Mouse (Mus musculus): ENCODE data around the gene Gm36079. TPM values are rescaled to one million over a fixed set of nuclear protein-coding genes. Genes with fewer than 3 reads are reported as not detected.
"Not testable (repeated sequence)": the region's sequence is repeated elsewhere in the genome, so short reads cannot be mapped to it uniquely, and the experiment has no call there.

Gene Gm36079
- polyA plus RNA-seq (2015; fragmentation: Nextera tagmentation; extraction: Ambion mirVana) = not detected in 2 replicates

- not testable (repeated sequence) for H3K4me3 ChIP-seq; H3K9ac ChIP-seq; H3K36me3 ChIP-seq; H3K9me3 ChIP-seq; ATAC-seq (ENCODE audit: low FRiP score, low read depth); H3K4me1 ChIP-seq; H3K4me2 ChIP-seq (replicated peaks); H3K27ac ChIP-seq
- peaks cover 17% of the 10 kb centered on the region for H3K27me3 ChIP-seq
- WGBS = 0% methylated on average over 1 of the region's 17 CpGs
Observed at GRCm38 (mm10) chr13:120026911-120027310, at the start of gene Gm36079. TSS of gene Gm36079 (minus strand) at chr13:120027011.

- H3K4me3 ChIP-seq; H3K9ac ChIP-seq; H3K36me3 ChIP-seq; H3K4me2 ChIP-seq (replicated peaks); H3K9me3 ChIP-seq; ATAC-seq (ENCODE audit: low FRiP score, low read depth); H3K27me3 ChIP-seq; H3K27ac ChIP-seq; H3K4me1 ChIP-seq: not testable (repeated sequence)
- WGBS = no CpG with 5 or more reads among the region's 13 CpGs
Observed at GRCm38 (mm10) chr13:120070878-120071277, 44.1 kb upstream of the Gm36079 start.

- not testable (repeated sequence) for H3K4me3 ChIP-seq; H3K9me3 ChIP-seq; H3K4me2 ChIP-seq (replicated peaks); H3K36me3 ChIP-seq; H3K27ac ChIP-seq; H3K27me3 ChIP-seq; H3K4me1 ChIP-seq; H3K9ac ChIP-seq; ATAC-seq (ENCODE audit: low FRiP score, low read depth)
- no CpG with 5 or more reads among the region's 12 CpGs for WGBS
Observed at GRCm38 (mm10) chr13:120070012-120070598, 43.3 kb upstream of the Gm36079 start.

GRCm38 (mm10) chr13:120063439-120064089 lies 36.8 kb upstream of the Gm36079 start:
- H3K36me3 ChIP-seq; H3K9ac ChIP-seq; H3K4me1 ChIP-seq; H3K4me3 ChIP-seq; H3K4me2 ChIP-seq (replicated peaks); H3K9me3 ChIP-seq; H3K27ac ChIP-seq; H3K27me3 ChIP-seq: not testable (repeated sequence)
- ATAC-seq (ENCODE audit: low FRiP score, low read depth) = peak; percentile 81
- no CpG with 5 or more reads among the region's 22 CpGs for WGBS

GRCm38 (mm10) chr13:120062903-120063302 lies 36.1 kb upstream of the Gm36079 start:
- H3K4me1 ChIP-seq; H3K27ac ChIP-seq; H3K36me3 ChIP-seq; H3K4me3 ChIP-seq; H3K9me3 ChIP-seq; H3K27me3 ChIP-seq; H3K4me2 ChIP-seq (replicated peaks); ATAC-seq (ENCODE audit: low FRiP score, low read depth); H3K9ac ChIP-seq: not testable (repeated sequence)
- WGBS = no CpG with 5 or more reads among the region's 4 CpGs

GRCm38 (mm10) chr13:120052085-120052484 lies 25.3 kb upstream of the Gm36079 start, which contains the start of gene Gm21188:
TSS of gene Gm21188 (minus strand) at chr13:120052194.
- not testable (repeated sequence) for H3K9me3 ChIP-seq; H3K27me3 ChIP-seq; H3K4me1 ChIP-seq; H3K36me3 ChIP-seq; H3K4me3 ChIP-seq; H3K9ac ChIP-seq; ATAC-seq (ENCODE audit: low FRiP score, low read depth); H3K4me2 ChIP-seq (replicated peaks); H3K27ac ChIP-seq

GRCm38 (mm10) chr13:120048608-120049007 lies 21.8 kb upstream of the Gm36079 start:
- not testable (repeated sequence) for H3K9me3 ChIP-seq; ATAC-seq (ENCODE audit: low FRiP score, low read depth); H3K9ac ChIP-seq; H3K4me3 ChIP-seq; H3K27me3 ChIP-seq; H3K27ac ChIP-seq; H3K4me1 ChIP-seq; H3K4me2 ChIP-seq (replicated peaks); H3K36me3 ChIP-seq
- WGBS = no CpG with 5 or more reads among the region's 5 CpGs

- WGBS = no CpG with 5 or more reads among the region's 2 CpGs
- ATAC-seq (ENCODE audit: low FRiP score, low read depth) = not testable (repeated sequence)
Observed at GRCm38 (mm10) chr13:120048186-120048585, 21.4 kb upstream of the Gm36079 start.

GRCm38 (mm10) chr13:120046422-120047209 lies 19.8 kb upstream of the Gm36079 start:
- 1% methylated on average over 18 of the region's 40 CpGs for WGBS
- not testable (repeated sequence) for H3K36me3 ChIP-seq

More at GRCm38 (mm10) chr13:120048186-120048585, 21.4 kb upstream of the Gm36079 start:
- H3K9me3 ChIP-seq; H3K27me3 ChIP-seq; H3K4me2 ChIP-seq (replicated peaks); H3K27ac ChIP-seq; H3K4me1 ChIP-seq; H3K36me3 ChIP-seq; H3K9ac ChIP-seq; H3K4me3 ChIP-seq: not testable (repeated sequence)

GRCm38 (mm10) chr13:120041145-120041544 lies 14.3 kb upstream of the Gm36079 start:
- not testable (repeated sequence) for ATAC-seq (ENCODE audit: low FRiP score, low read depth); H3K4me1 ChIP-seq; H3K9ac ChIP-seq; H3K27ac ChIP-seq; H3K4me2 ChIP-seq (replicated peaks); H3K4me3 ChIP-seq; H3K36me3 ChIP-seq; H3K9me3 ChIP-seq
- WGBS = no CpG with 5 or more reads among the region's 1 CpGs
- H3K27me3 ChIP-seq = peaks cover 18% of the 10 kb centered on the region

More at GRCm38 (mm10) chr13:120046422-120047209, 19.8 kb upstream of the Gm36079 start:
- not testable (repeated sequence) for H3K4me2 ChIP-seq (replicated peaks); ATAC-seq (ENCODE audit: low FRiP score, low read depth); H3K27ac ChIP-seq; H3K9me3 ChIP-seq; H3K4me1 ChIP-seq; H3K9ac ChIP-seq; H3K4me3 ChIP-seq; H3K27me3 ChIP-seq

- not testable (repeated sequence) for H3K27ac ChIP-seq; H3K4me1 ChIP-seq; ATAC-seq (ENCODE audit: low FRiP score, low read depth); H3K4me3 ChIP-seq; H3K4me2 ChIP-seq (replicated peaks); H3K9me3 ChIP-seq; H3K9ac ChIP-seq; H3K36me3 ChIP-seq
- WGBS = 6% methylated on average over 6 of the region's 6 CpGs
- H3K27me3 ChIP-seq = peaks cover 26% of the 10 kb centered on the region
Observed at GRCm38 (mm10) chr13:120037881-120038280, 11.1 kb upstream of the Gm36079 start.

- H3K27me3 ChIP-seq = peaks cover 26% of the 10 kb centered on the region
- not testable (repeated sequence) for H3K4me2 ChIP-seq (replicated peaks); H3K9me3 ChIP-seq; H3K4me3 ChIP-seq; ATAC-seq (ENCODE audit: low FRiP score, low read depth); H3K27ac ChIP-seq; H3K36me3 ChIP-seq; H3K9ac ChIP-seq; H3K4me1 ChIP-seq
- WGBS = under 1% methylated on average over 23 of the region's 25 CpGs
Observed at GRCm38 (mm10) chr13:120036577-120037115, 9.8 kb upstream of the Gm36079 start.
